Mouse (Mus musculus) heart, postnatal 10 days (tissue): ENCODE measurements around the gene Mrps10. TPM values are rescaled to one million over a fixed set of nuclear protein-coding genes. Genes with fewer than 3 reads are reported as not detected.

ENCODE experiments used
- DNase-seq, 2 experiments: peaks; one replicate each; pipeline ENCODE4 v3.0.0; 2021
- intact Hi-C: fragments of 180-260 bp; cut with DNase I; formaldehyde crosslinking; loops from one replicate; pipeline ENCODE4 v1.15.1; 2025
- total RNA-seq, 2 experiments: library from RNA; stranded (reverse); gene quantifications; 2 replicates each; pipeline ENCODE4 v1.2.3; 2021

The Mrps10 gene
- total RNA-seq: 10 to 100 TPM; 26.8 to 28.3 TPM

DNA sequence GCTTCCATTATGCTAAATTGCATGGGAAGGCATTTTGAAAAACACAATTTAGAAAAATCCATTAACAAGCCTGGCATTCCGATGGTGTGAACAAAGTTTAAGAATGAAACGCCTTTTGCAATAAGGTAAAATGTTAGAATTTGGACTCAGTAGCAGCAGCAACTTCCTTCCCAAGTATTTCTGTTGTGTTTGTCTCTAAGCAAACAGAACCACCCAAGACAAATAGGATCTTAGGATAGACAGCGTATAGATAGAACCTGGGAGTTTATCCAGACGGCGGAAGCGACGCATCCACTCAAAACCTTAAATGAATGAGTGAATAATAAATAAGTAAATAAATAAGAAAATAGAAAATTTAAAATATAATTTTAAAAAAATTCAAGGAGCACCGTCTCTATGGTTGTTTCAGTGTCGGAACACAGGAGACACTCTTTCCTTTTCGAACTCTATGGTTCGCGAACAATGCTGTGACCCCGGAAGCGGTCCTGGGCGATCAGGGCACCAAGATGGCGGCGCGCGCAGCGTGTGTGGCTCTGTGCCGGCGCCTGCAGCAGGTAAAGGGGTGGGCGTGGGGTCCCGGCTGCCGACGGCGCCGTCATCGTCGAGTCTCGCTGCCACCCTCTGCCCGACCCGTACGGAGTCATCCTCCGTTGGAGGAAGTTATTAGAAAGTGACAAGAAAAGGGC is at the start of gene Mrps10:
Mrps10 (plus strand) TSS at position 487 of the 686 bp plus-strand sequence.
- intact Hi-C loops: no loop called here

GRCm38 (mm10) chr17:47318972-47319625 is 49.6 kb upstream of the Mrps10 start:
- DNase-seq: no peak
- intact Hi-C loops: no loop called here

More for the DNA sequence above, at the start of gene Mrps10:
- peak; percentile 90 to 91 for DNase-seq

GRCm38 (mm10) chr17:47319761-47320160 is 48.9 kb upstream of the Mrps10 start:
- intact Hi-C loops: no loop called here
- no peak for DNase-seq

DNA sequence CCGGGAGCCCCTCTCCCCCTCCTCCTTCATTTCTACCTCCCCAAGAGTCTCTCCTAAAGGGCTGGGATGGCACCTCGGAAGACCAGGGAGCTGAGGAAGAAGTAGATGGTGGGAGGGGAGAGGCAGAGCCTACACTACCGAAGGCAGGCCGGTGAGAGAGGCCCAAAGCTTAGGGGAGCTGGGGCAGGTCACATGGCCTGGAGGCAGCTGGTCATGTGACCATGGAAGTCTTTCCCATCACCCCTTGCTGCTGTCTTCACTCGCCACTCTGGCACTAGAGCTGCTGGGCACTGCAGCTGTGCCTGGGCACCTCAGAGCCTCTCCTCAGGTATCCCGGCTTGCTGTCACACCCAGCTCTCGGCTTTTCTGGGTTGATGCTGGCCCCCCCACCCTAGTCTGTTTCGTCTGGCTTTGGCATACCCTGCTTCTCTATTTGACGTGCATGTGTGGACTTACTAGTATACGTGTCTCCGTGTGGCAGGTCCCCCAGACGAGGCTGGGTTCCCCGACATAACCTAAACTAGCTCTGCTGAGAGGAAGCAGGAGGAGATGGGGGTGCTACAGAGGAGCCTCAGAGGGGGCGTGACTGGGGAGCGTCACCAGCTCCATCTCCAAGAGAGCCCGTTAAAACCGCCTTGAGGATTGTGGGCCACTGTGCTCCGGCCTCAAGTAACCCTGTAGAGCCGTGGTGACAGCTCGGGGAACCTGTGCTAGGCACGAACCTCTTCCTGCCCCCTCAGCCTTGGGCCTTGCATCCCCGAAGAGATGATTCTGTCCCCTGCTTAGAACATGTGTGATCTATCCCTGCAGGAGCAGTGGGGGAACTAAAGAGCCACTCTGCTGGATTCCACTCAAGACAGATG is 46.3 kb upstream of the Mrps10 start:
- intact Hi-C loops: no loop called here
- no peak for DNase-seq

- DNase-seq: no peak
- intact Hi-C loops: no loop called here
These were observed 45.7 kb upstream of the Mrps10 start for GRCm38 (mm10) chr17:47322991-47323295.

GRCm38 (mm10) chr17:47327559-47327958 is 41.1 kb upstream of the Mrps10 start:
- intact Hi-C loops: no loop called here
- DNase-seq: no peak

GRCm38 (mm10) chr17:47327969-47328368 is 40.7 kb upstream of the Mrps10 start:
- intact Hi-C loops: no loop called here
- DNase-seq: no peak

DNA sequence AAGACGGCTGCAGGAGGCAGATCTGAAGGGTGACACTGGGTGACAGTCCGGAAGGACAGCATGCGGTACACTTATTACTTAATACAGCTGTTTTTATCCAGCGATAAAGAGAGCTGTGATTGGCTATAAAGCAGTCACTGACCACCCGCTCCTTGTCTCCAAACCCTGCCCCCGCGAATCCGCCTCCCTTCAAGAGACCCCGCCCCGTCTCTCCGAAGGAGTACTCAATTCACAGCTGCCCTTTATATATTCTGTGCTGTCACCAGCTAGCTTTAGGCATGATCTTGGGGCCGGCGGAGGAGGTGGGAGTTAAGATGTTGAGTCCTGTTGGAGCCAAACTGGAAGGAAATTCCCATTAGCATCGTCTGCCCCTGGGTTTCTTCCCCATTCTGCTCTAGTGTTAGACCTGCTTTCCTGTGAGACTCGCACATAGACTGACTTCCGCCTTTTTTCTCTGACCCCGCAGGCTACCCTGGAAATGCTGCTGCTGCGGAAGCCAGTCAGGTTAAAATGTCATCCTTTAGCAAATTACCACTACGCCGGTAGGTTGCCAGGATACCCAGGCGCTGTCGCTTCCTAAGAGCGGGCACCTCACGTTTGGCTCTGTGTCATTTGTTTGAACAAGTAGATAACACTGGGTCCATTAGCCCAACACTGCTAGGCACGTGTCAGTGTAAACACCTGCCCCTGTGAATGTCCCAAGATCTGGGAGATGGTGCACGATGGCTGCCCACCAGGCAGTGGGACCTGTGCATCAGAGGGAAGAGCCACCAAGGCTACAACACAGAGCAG is 39.9 kb upstream of the Mrps10 start:
- intact Hi-C loops: no loop called here
- DNase-seq: no peak

GRCm38 (mm10) chr17:47330616-47331015 is 38.1 kb upstream of the Mrps10 start:
- DNase-seq: no peak
- intact Hi-C loops: loop anchor here (5.0 kb wide), 1 partner anchor 183 kb away; no protein-coding TSS in a partner anchor

GRCm38 (mm10) chr17:47332001-47332611 is 36.6 kb upstream of the Mrps10 start:
- peak; percentile 46 to 64 for DNase-seq
- intact Hi-C loops: loop anchor here (2.0 to 5.0 kb wide), 2 partner anchors 185 to 293 kb away; no protein-coding TSS in a partner anchor

GRCm38 (mm10) chr17:47332664-47333063 is 36.0 kb upstream of the Mrps10 start:
- intact Hi-C loops: loop anchor here (2.0 to 5.0 kb wide), 2 partner anchors 185 to 294 kb away; no protein-coding TSS in a partner anchor
- peak; percentile 22 to 30 for DNase-seq

DNA sequence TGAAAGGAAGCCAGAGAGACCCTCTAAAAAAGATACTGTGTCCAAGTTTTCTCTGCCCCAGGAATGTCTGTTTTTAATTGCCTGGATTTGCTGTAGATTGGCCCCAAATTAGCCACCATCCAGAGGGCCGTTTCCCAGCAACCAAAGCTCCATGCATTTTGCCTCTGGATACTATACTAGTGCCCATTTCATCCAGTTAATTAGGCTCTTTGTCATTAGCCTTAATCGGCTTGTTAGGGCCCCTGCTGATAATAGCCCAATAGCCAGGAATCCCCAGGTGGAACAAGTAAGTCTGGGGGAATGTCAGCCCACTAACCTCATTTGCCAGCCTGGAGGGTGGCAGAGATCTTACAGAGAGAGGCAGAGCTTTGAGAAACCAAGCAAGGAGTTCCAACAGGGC is 35.3 kb upstream of the Mrps10 start:
- no peak for DNase-seq
- intact Hi-C loops: loop anchor here (2.0 to 5.0 kb wide), 2 partner anchors 186 to 295 kb away; no protein-coding TSS in a partner anchor

DNA sequence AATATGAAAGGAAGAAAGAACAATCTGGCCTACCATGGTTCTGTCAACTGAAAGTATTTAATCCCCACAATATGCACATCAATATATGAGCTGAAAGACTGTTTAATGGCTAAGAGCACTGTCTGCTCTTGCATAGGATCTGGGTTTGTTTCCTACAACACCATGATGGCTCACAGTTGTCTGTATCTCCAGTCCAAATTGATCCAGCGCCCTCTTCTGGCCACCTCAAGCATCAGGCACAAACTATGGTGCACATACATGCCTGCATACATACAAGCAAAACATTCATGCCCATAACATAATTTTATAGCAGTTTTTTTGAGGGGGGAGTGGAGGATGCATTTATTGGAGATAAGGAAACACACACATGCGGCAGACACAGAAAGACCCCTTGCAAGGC is 25.6 kb upstream of the Mrps10 start:
- intact Hi-C loops: no loop called here
- DNase-seq: no peak

- intact Hi-C loops: no loop called here
- DNase-seq: no peak
These were observed 18.9 kb upstream of the Mrps10 start for GRCm38 (mm10) chr17:47349721-47350319.

GRCm38 (mm10) chr17:47359964-47360363 is 8.7 kb upstream of the Mrps10 start:
- DNase-seq: peak; percentile 24 to 54
- intact Hi-C loops: no loop called here

DNA sequence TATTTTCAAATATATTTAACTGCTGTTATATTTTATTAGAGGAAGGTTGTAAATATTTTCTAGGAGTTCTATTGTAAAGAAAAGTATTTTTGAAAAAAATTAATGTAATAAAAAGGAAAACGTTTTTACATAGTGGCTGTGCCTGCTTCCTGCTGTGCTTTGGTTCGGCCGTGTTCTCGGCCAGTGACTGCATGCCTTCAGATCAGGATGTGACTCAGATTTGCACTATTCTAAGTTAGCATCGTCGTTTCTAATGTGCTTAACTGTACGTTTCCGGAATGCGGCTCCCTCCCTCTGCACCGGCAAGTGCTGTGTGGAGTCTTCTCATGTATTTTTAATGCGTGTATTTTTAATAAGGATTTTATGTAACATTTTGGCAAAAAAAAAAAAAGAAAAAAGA is 7.3 kb upstream of the Mrps10 start:
- no peak for DNase-seq
- intact Hi-C loops: no loop called here

GRCm38 (mm10) chr17:47369087-47369443 is 378 bp downstream of the Mrps10 start:
- no peak for DNase-seq
- intact Hi-C loops: no loop called here

- peak; percentile 59 to 81 for DNase-seq
- intact Hi-C loops: loop anchor here (5.0 kb wide), 2 partner anchors 111 to 241 kb away; partner anchors contain the start of genes Bysl, Gm20517 and Med20
These were observed 2.8 kb downstream of the Mrps10 start for GRCm38 (mm10) chr17:47371451-47371850.

DNA sequence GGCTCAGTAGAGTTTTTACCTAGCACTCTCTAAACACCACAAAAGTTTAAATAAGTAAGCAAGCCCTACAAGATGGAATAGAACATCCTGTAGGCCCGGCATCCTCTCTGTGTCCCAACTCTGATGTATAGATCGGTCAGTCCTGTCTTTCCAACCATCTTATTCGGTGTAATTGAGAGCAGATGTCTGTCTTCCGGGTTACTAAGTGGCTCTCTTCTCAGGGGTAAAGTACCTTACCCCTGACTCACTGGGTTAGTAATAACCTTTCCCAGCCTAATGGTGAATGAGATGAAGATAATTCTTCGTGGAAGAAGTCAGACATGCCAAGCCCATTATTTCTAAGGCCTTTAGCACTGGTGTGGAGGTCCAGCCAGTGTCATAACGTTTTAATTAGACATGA is 5.3 kb downstream of the Mrps10 start:
- DNase-seq: no peak
- intact Hi-C loops: loop anchor here (5.0 kb wide), 2 partner anchors 108 to 238 kb away; partner anchors contain the start of genes Bysl, Gm20517 and Med20
